17 mouse cellular contexts compared by ENCODE assay signal in genomic region chr1:179434443-179435260, GRCm38 (mm10).
DNase-seq lines count a peak whose midpoint lies in the region; ATAC-seq lines count a peak whose summit lies in the region.
"Had no signal": no experiment of that assay in that cellular context is flagged by ENCODE, and none has a peak within 500 bp of the region (broad histone marks: within the 10 kb centered on the region; RNA-seq: fewer than 3 reads in every experiment).

No protein-coding gene starts in this region.

- no peak overlapping the region for H3K27ac ChIP-seq in liver, embryonic 16.5 days (ENCODE audit: low read length)
- H3K27ac ChIP-seq in liver, embryonic 11.5 days (ENCODE audit: low read depth, low read length): no peak overlapping the region
- H3K27ac ChIP-seq in forebrain, embryonic 10.5 days: no peak overlapping the region
- H3K27ac ChIP-seq: embryonic facial prominence, embryonic 15.5 days; forebrain, embryonic 13.5 days; hindbrain, embryonic 10.5 days; layer of hippocampus, adult 2 months; limb, embryonic 13.5 days had no signal

- DNase-seq in heart, adult 8-10 months (ENCODE audit: low spot score): peak; percentile 3
- no peak for DNase-seq in heart, adult 11 months
- no peak for DNase-seq in liver, embryonic 11.5 days (ENCODE audit: low spot score)
- no peak for DNase-seq in gastrocnemius, postnatal 14 days
- no peak for DNase-seq in forebrain, embryonic 10.5 days (ENCODE audit: extremely low spot score, low spot score)
- DNase-seq: cerebellum, adult 11-12 months; lung, postnatal 10 days; midbrain, embryonic 14.5 days; thymus, postnatal 36 days had no signal

- peak; percentile 11; the same call in 1 of the 2 replicates for ATAC-seq in liver, embryonic 16.5 days (ENCODE audit: low read depth)
- no peak for ATAC-seq in liver, embryonic 11.5 days (replicated peaks; ENCODE audit: low FRiP score)
- ATAC-seq in granulocyte monocyte progenitor cell, adult 5-6 weeks (replicated peaks; ENCODE audit: poor library complexity, severe bottlenecking): peak; percentile 92
- ATAC-seq in monocyte, adult 5-6 weeks (replicated peaks; ENCODE audit: insufficient number of reproducible peaks, low FRiP score, low TSS enrichment, poor library complexity, severe bottlenecking): peak; percentile 78
- ATAC-seq: forebrain, embryonic 13.5 days had no signal

- no peak overlapping the region for H3K4me3 ChIP-seq in liver, embryonic 16.5 days (ENCODE audit: low read depth, low read length)
- no peak overlapping the region for H3K4me3 ChIP-seq in liver, embryonic 11.5 days (ENCODE audit: low read depth, low read length)
- no peak overlapping the region for H3K4me3 ChIP-seq in forebrain, embryonic 10.5 days
- H3K4me3 ChIP-seq: embryonic facial prominence, embryonic 15.5 days; forebrain, embryonic 13.5 days; hindbrain, embryonic 10.5 days; layer of hippocampus, adult 2 months; limb, embryonic 13.5 days had no signal

- WGBS in liver, embryonic 16.5 days (ENCODE audit: insufficient replicate concordance): 71% methylated on average over 11 of the region's 11 CpGs
- 80% methylated on average over 11 of the region's 11 CpGs for WGBS in liver, embryonic 11.5 days
- 92% methylated on average over 11 of the region's 11 CpGs for WGBS in forebrain, embryonic 10.5 days

- intact Hi-C loops in gastrocnemius, postnatal 14 days (cut with DNase I; ENCODE audit: low total_unique reads): no loop called here

- no peaks in the 10 kb centered on the region for H3K36me3 ChIP-seq in liver, embryonic 16.5 days (ENCODE audit: control insufficient read depth, insufficient read depth)
- H3K36me3 ChIP-seq in liver, embryonic 11.5 days (ENCODE audit: control insufficient read depth, insufficient read depth, low read length): no peaks in the 10 kb centered on the region
- H3K36me3 ChIP-seq in forebrain, embryonic 10.5 days (replicated peaks): no peaks in the 10 kb centered on the region
- H3K36me3 ChIP-seq: embryonic facial prominence, embryonic 15.5 days; hindbrain, embryonic 10.5 days; limb, embryonic 13.5 days had no signal

- H3K9ac ChIP-seq in liver, embryonic 16.5 days (ENCODE audit: low read depth, low read length): no peak overlapping the region
- no peak overlapping the region for H3K9ac ChIP-seq in liver, embryonic 11.5 days (ENCODE audit: low read depth, low read length)
- H3K9ac ChIP-seq: embryonic facial prominence, embryonic 15.5 days; forebrain, embryonic 13.5 days; limb, embryonic 13.5 days had no signal

- no peaks in the 10 kb centered on the region for H3K27me3 ChIP-seq in liver, embryonic 16.5 days (ENCODE audit: control insufficient read depth, insufficient read depth, low read depth, low read length)
- H3K27me3 ChIP-seq in liver, embryonic 11.5 days (replicated peaks; ENCODE audit: control insufficient read depth, insufficient read depth, low read length): no peaks in the 10 kb centered on the region
- H3K27me3 ChIP-seq in forebrain, embryonic 10.5 days (ENCODE audit: poor library complexity, severe bottlenecking): no peaks in the 10 kb centered on the region
- H3K27me3 ChIP-seq: embryonic facial prominence, embryonic 15.5 days; forebrain, embryonic 13.5 days; limb, embryonic 13.5 days had no signal

- no peak overlapping the region for H3K4me2 ChIP-seq in liver, embryonic 16.5 days (ENCODE audit: low read depth, low read length)
- H3K4me2 ChIP-seq in liver, embryonic 11.5 days: no peak overlapping the region
- H3K4me2 ChIP-seq: embryonic facial prominence, embryonic 15.5 days; forebrain, embryonic 13.5 days; limb, embryonic 13.5 days had no signal

- H3K4me1 ChIP-seq in liver, embryonic 16.5 days (ENCODE audit: control insufficient read depth, low read depth, low read length): no peaks in the 10 kb centered on the region
- no peaks in the 10 kb centered on the region for H3K4me1 ChIP-seq in liver, embryonic 11.5 days (replicated peaks; ENCODE audit: control insufficient read depth, insufficient read depth, low read length)
- H3K4me1 ChIP-seq in forebrain, embryonic 10.5 days: no peaks in the 10 kb centered on the region
- H3K4me1 ChIP-seq: embryonic facial prominence, embryonic 15.5 days; forebrain, embryonic 13.5 days; hindbrain, embryonic 10.5 days had no signal

- H3K9me3 ChIP-seq in liver, embryonic 16.5 days (replicated peaks; ENCODE audit: control insufficient read depth, low read length): no peaks in the 10 kb centered on the region
- H3K9me3 ChIP-seq in liver, embryonic 11.5 days (ENCODE audit: control insufficient read depth, low read length): no peaks in the 10 kb centered on the region
- H3K9me3 ChIP-seq in forebrain, embryonic 10.5 days: no peaks in the 10 kb centered on the region
- H3K9me3 ChIP-seq: embryonic facial prominence, embryonic 15.5 days; forebrain, embryonic 13.5 days; hindbrain, embryonic 10.5 days; limb, embryonic 13.5 days had no signal
